Mouse (Mus musculus): ENCODE measurements around the gene Bmp2. TPM values are rescaled to one million over a fixed set of nuclear protein-coding genes. Genes with fewer than 3 reads are reported as not detected.

The Bmp2 gene
- total RNA-seq (2021): 1 to 10 TPM; 2.9 TPM
- long read RNA-seq, experiment 1, transcript Bmp2-201 (3 exons, 3,555 nt): major isoform, 5 of 6 reads
- long read RNA-seq, experiment 1, partial matches to known transcripts: 0 of 6 reads
- long read RNA-seq, experiment 1, other reads (novel, unspliced or antisense): 1 of 6 reads
- long read RNA-seq, experiment 2, partial matches to known transcripts: 0 of 2 reads
- long read RNA-seq, experiment 2, other reads (novel, unspliced or antisense): 0 of 2 reads

DNA sequence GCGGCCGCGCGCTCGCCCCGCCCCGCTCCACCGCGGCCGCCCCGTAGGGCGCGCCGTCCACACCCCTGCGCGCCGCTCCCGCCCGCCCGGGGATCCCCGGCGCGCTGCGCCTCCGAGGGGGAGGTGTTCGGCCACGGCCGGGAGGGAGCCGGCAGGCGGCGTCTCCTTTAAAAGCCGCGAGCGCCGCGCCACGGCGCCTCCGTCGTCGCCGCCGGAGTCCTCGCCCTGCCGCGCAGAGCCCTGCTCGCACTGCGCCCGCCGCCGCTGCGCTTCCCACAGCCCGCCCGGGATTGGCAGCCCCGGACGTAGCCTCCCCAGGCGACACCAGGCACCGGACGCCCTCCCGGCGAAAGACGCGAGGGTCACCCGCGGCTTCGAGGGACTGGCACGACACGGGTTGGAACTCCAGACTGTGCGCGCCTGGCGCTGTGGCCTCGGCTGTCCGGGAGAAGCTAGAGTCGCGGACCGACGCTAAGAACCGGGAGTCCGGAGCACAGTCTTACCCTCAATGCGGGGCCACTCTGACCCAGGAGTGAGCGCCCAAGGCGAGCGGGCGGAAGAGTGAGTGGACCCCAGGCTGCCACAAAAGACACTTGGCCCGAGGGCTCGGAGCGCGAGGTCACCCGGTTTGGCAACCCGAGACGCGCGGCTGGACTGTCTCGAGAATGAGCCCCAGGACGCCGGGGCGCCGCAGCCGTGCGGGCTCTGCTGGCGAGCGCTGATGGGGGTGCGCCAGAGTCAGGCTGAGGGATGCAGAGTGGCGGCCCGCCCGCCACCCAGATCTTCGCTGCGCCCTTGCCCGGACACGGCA is at the start of gene Bmp2:
TSS of gene Bmp2 (plus strand) at position 129 of the 811 bp plus-strand sequence.
- intact Hi-C loops (cut with DNase I): loop anchor here (5.0 kb wide), 3 partner anchors 170 to 990 kb away; no protein-coding TSS in a partner anchor
- Histone ChIP-seq H3K27ac (no peak within 1 kb of the TSS), H3K4me3 (peak within 1 kb of the TSS; percentile 61)
- peak; percentile 14 for TF ChIP-seq CTCF (IDR thresholded peaks at IDR 0.05)
- peak; percentile 50 to 56 for DNase-seq (ENCODE audit: extremely low spot score in 1 of 2, low spot score in 2 of 2)

DNA sequence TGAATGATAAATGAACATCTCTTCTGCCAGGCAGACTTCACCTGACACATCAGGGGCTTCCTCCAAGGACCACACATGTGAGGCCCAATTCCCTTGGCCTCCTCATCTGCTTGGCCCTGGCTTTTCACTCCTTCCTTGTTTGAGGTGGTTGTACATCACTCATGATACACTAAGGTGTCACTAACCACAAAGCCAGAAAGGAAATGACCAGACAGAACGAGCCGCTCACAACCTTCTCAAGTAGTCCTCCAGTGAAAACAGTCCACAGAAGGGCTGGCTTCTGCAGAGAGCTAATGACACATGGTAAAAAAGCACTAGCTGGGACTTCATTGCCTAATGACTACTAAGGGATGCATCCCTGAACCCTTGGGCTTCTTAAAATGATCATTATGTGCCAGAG is 46.3 kb upstream of the Bmp2 start:
- no peak for TF ChIP-seq CTCF (IDR thresholded peaks at IDR 0.05)
- DNase-seq (ENCODE audit: extremely low spot score in 1 of 2, low spot score in 2 of 2): no peak
- H3K27ac ChIP-seq: no peak overlapping the region
- intact Hi-C loops (cut with DNase I): no loop called here
- no peak overlapping the region for H3K4me3 ChIP-seq

DNA sequence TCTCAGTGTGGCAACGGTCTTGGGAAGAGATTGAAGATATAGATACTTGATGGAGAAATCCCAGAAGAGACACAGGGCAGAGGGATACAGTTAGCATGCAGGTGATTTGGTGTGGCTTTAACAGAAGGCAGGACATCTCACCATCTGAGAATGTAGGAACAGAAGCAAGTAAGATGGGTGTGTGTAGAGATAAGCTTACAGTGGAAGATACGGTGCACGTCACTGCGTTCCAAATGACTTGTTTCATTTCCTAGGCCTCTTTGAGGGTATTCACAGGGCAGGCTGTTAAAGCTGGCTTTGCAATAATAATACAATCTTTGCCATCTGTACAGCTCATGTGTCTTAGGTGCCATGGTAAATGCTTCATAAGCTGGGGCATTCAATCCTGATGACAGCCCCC is 44.9 kb upstream of the Bmp2 start:
- DNase-seq (ENCODE audit: extremely low spot score in 1 of 2, low spot score in 2 of 2): no peak
- Histone ChIP-seq H3K27ac (no peak overlapping the region), H3K4me3 (no peak overlapping the region)
- TF ChIP-seq CTCF (IDR thresholded peaks at IDR 0.05): no peak
- intact Hi-C loops (cut with DNase I): no loop called here

DNA sequence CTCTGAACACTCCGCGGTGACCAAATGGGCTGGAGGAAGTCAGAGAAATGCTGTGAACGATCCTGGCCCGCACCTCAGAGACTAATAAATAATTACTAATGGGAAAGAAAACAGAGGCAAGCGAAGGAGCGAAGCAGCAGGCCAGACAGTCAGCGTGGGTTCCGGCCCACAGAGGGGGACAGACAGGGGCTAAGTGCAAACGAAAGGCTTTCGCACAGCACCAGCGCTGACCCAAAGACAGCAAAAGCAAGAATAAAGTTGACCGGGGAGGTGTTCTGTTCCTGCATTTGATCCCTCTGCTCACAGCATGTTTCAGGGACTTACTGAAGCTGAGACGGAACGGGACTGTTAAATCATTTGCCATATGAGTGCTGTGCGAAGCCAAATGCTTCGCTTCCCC is 42.8 kb upstream of the Bmp2 start:
- no peak for DNase-seq (ENCODE audit: extremely low spot score in 1 of 2, low spot score in 2 of 2)
- Histone ChIP-seq H3K4me3 (no peak overlapping the region), H3K27ac (no peak overlapping the region)
- TF ChIP-seq CTCF (IDR thresholded peaks at IDR 0.05): no peak
- intact Hi-C loops (cut with DNase I): no loop called here

DNA sequence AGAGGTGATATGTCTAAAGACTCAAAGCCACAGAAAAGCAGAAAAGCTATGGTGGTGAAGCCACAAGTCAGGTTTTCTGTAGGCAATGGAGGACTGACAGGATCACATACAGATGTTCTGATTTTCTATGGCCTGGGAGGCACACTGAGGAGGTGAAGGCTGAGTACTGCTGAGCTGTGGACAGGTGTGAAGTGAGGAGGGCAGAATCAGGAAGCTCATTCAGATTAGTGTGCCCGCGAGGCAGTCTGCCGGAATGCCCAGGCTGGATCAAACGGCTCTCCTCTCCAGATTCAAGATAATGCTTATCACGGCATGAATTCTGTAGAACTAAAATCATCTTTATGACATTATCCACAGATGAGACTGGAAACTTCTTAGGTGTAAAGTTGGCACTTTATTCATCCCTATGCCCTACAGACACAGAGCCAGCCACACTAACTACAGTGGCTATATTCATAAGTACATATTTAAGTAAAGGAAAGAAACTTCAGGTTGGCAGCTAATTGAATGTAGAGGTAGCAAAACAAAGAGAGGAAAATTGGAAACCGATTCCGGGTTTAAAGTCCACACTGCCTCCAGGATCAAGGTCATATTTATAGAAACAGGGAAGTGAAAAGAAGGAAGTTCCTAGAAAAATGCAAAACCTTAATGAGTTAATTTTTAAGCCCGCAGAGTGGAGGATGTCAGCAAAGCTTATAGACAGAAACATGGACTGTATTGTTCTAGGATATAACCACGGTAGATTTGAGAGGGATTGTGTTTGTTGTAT is 40.8 kb upstream of the Bmp2 start:
- intact Hi-C loops (cut with DNase I): no loop called here
- DNase-seq (ENCODE audit: extremely low spot score in 1 of 2, low spot score in 2 of 2): no peak
- Histone ChIP-seq H3K27ac (no peak overlapping the region), H3K4me3 (no peak overlapping the region)
- TF ChIP-seq CTCF (IDR thresholded peaks at IDR 0.05): no peak

DNA sequence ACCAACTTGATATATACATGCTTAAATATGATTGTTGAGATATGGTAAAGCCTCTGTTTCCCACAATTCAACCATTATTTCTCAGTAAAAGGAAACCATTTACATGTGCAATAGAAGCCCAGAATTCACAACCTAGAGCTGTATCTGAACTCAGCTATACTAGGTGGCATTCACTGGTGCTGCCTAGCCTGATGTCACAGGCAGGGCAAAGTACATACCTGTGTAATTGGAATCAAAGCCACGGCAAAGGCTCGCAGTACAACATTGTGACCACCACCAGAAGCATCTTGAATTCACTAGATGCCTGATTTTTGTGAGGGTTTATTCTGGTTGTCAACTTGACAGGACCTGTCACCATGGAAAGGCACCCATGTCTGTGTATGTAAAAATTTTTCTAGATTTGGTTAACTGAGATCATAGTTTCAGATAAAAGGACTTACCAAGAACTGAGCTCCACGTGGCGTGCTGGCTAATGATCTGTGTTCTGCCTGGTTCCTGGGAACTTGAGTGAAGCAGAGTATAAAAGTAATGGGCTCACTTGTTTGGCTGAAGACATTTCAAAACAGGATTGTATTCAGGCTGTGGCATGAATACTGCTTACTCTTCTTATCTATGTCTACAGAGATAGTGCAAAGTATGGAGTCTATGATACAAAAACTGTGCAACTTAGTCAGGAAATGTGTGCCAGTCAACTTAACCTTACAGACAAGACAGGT is 35.5 kb upstream of the Bmp2 start:
- DNase-seq (ENCODE audit: extremely low spot score in 1 of 2, low spot score in 2 of 2): no peak
- intact Hi-C loops (cut with DNase I): no loop called here
- TF ChIP-seq CTCF (IDR thresholded peaks at IDR 0.05): no peak
- no peak overlapping the region for H3K27ac ChIP-seq
- H3K4me3 ChIP-seq: no peak overlapping the region

DNA sequence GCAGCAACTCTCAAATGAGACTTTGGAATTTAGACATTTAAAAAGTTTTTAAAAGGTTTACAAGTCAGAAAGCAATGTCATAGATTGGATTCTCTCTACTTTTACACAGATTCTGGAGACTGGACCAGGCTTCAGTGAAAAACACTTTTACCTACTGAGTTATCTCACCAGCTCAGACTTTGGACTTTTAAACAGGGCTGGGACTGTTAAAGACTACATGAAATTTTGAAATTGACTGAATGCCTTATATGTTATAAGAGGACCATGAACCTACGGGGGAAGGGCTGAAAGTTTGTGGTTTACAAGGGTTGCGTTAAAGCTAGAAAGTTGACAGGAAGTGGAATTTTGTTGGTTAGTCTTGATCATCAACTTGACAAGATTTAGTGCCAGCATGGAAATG is 34.1 kb upstream of the Bmp2 start:
- DNase-seq (ENCODE audit: extremely low spot score in 1 of 2, low spot score in 2 of 2): no peak
- no peak for TF ChIP-seq CTCF (IDR thresholded peaks at IDR 0.05)
- Histone ChIP-seq H3K4me3 (no peak overlapping the region), H3K27ac (no peak overlapping the region)
- intact Hi-C loops (cut with DNase I): no loop called here

DNA sequence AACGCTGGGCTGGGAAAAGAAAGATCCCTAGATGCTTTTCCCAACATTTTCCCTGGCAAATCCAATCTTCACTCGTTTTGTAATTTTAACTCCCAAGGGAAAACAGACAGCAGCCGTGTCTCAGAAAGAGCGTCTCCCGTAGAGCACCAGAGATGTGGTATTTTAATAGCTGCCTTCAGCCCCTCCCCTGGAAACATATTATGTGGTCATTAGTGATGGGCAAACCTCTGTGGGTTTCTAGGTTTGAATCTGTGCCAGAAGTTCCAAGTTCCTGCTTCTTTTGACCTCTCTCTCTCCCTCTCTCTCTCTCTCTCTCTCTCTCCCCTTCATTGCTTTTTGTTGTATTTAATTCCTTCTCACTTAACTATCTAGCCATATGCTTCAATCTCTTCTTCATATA is 30.8 kb upstream of the Bmp2 start:
- TF ChIP-seq CTCF (IDR thresholded peaks at IDR 0.05): no peak
- DNase-seq (ENCODE audit: extremely low spot score in 1 of 2, low spot score in 2 of 2): no peak
- intact Hi-C loops (cut with DNase I): no loop called here
- H3K4me3 ChIP-seq: no peak overlapping the region
- no peak overlapping the region for H3K27ac ChIP-seq

DNA sequence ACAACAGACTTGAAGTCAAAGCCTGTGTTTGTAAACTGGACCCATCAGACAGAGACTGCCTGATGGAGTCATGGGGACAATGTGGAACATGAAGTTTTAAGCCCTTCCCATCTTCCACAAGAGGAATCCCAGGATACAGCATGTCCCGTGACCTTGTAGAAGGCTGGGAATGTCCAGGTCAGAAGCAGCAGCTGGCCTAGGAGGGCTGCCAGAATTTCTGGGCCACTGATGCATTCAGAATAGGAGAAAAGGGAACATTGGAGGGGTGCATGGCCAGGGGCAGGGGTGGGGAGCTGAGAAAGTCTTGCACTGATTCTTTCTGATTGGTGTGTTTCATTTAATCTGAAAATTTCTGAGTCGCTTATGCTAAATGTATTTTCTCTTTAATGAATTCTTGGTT is 29.8 kb upstream of the Bmp2 start:
- intact Hi-C loops (cut with DNase I): no loop called here
- Histone ChIP-seq H3K4me3 (no peak overlapping the region), H3K27ac (no peak overlapping the region)
- DNase-seq (ENCODE audit: extremely low spot score in 1 of 2, low spot score in 2 of 2): no peak
- no peak for TF ChIP-seq CTCF (IDR thresholded peaks at IDR 0.05)

DNA sequence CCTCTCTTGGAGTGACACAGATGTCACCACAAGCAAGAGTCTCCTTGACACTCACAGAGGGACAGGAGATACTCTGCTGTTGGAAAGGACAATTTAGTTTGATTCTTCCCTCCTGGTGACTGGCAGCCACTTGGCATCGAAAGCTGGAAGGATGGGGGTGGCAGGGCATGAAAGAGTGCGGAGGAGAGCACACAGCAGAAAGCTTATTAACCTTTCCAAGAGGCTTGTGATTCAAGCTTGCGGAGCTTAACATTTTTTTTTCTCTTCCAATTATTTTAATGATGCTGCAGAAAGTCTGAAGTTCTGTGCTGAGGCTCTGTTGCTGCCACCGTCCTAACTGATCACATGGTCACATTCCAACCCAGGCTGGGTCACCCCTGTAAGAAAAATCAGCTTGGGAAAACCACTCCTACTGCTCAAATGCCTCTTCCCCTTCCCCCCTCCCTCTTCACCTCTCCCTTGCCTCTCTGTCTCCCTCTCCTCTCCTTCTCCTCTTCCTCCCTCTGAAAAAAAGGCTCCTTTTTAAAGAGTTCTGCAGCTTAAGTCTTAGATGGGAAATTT is 26.3 kb upstream of the Bmp2 start:
- TF ChIP-seq CTCF (IDR thresholded peaks at IDR 0.05): no peak
- Histone ChIP-seq H3K4me3 (no peak overlapping the region), H3K27ac (no peak overlapping the region)
- DNase-seq (ENCODE audit: extremely low spot score in 1 of 2, low spot score in 2 of 2): peak in 1 of 2 experiments; percentile 16
- intact Hi-C loops (cut with DNase I): no loop called here

DNA sequence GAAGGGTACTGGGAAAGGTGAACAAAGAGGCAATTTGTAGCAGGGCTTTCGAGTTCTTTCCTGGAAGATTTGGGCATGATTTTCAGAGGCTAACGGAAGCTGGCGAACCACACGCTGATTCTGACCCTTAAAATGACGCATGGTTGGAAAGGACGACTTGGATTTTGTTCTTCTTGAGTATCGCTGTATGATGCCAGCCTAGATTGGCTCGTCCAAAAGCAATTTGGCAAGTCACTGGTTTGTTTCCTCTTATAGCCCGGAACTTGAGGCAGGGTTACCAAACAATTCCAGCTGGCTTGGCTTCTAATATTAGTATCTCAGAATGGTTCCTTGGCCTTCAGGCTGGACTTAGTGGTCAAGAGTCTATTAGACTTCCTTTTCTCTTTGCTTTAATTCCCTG is 22.6 kb upstream of the Bmp2 start:
- H3K4me3 ChIP-seq: no peak overlapping the region
- no peak overlapping the region for H3K27ac ChIP-seq
- no peak for TF ChIP-seq CTCF (IDR thresholded peaks at IDR 0.05)
- DNase-seq (ENCODE audit: extremely low spot score in 1 of 2, low spot score in 2 of 2): no peak
- intact Hi-C loops (cut with DNase I): no loop called here

Measured in left cerebral cortex, adult 2 months (tissue).